Mouse (Mus musculus): ENCODE results near the gene Notum. TPM values are rescaled to one million over a fixed set of nuclear protein-coding genes. Genes with fewer than 3 reads are reported as not detected.

The Notum gene
- 14.0 and 14.2 TPM in 2 replicates for polyA plus RNA-seq (2014; fragmentation: Nextera tagmentation; extraction: Ambion mirVana)

DNA sequence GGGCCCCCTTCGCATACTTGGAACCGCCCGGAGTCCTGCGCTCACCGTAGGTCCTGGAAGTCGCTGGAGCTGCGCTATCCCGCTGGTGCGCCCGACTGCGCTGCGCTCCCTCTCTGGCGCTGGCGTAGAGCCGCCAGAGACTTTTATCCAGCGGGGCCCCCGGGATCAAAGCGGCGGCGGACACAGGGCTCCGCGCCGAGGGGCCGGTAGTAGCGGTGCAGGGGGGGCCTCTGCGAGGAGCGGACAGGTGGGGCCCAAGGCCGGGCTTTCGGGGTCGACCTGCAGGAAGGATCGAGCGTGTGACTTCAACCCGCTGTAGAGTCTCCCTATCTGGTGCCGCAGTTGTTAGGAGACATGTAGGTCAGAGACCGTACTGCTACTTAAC, at the start of gene Notum:
Gene Notum (minus strand): TSS at position 100 of the 385 bp plus-strand sequence.
- no peaks in the 10 kb centered on the region for H3K36me3 ChIP-seq (ENCODE audit: control insufficient read depth, insufficient read depth, low read length)
- peak within 1 kb of the TSS; percentile 41 for H3K4me3 ChIP-seq (ENCODE audit: low read depth, low read length)
- H3K4me2 ChIP-seq (replicated peaks; ENCODE audit: low read depth, low read length): peak within 1 kb of the TSS; percentile 51
- whole genome bisulfite sequencing: 1% methylated on average over 35 of the region's 35 CpGs
- ATAC-seq (ENCODE audit: insufficient number of reproducible peaks, insufficient read depth, low FRiP score, low read depth): no peak
- no peaks in the 10 kb centered on the region for H3K9me3 ChIP-seq (ENCODE audit: control insufficient read depth, low read depth, low read length)
- H3K27me3 ChIP-seq (ENCODE audit: control insufficient read depth, insufficient read depth, low read length): peaks cover 44% of the 10 kb centered on the region
- 0 out of 2 replicates have a peak, but pooled peaks cover 6% of the 10 kb centered on the region for H3K4me1 ChIP-seq (ENCODE audit: control insufficient read depth, insufficient read depth, low read length)
- H3K27ac ChIP-seq (ENCODE audit: low read length): no peak within 1 kb of the TSS
- peak within 1 kb of the TSS; percentile 33; the same call in 1 of the 2 replicates for H3K9ac ChIP-seq (replicated peaks; ENCODE audit: low read depth, low read length)

DNA sequence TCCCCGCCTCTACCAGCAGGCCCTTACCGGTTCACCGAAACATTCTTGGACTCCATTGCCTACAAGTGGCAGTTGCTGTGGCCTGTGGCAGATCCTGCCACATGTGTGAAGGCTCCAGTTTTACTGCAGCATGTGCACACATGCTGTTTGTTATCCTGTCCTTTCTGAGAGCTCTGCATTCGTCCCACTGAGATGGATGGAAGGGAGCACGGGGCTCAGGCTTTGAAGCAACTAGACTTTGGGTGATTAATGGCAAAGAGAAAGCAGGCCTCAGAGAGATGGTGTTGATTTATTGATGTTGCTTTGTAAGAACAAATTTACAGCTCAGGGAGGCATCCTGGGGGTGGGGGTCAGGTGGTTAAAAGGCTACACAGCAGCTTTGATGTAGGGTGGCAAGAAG, 49.7 kb upstream of the Notum start:
- ATAC-seq (ENCODE audit: insufficient number of reproducible peaks, insufficient read depth, low FRiP score, low read depth): no peak
- H3K9me3 ChIP-seq (ENCODE audit: control insufficient read depth, low read depth, low read length): no peaks in the 10 kb centered on the region
- no peak overlapping the region for H3K27ac ChIP-seq (ENCODE audit: low read length)
- peaks cover 36% of the 10 kb centered on the region for H3K4me1 ChIP-seq (ENCODE audit: control insufficient read depth, insufficient read depth, low read length)
- 44% methylated on average over 5 of the region's 5 CpGs for WGBS
- H3K27me3 ChIP-seq (ENCODE audit: control insufficient read depth, insufficient read depth, low read length): no peaks in the 10 kb centered on the region
- no peak overlapping the region for H3K4me2 ChIP-seq (replicated peaks; ENCODE audit: low read depth, low read length)
- no peak overlapping the region for H3K9ac ChIP-seq (replicated peaks; ENCODE audit: low read depth, low read length)
- no peak overlapping the region for H3K4me3 ChIP-seq (ENCODE audit: low read depth, low read length)
- peaks cover 5% of the 10 kb centered on the region for H3K36me3 ChIP-seq (ENCODE audit: control insufficient read depth, insufficient read depth, low read length)

DNA sequence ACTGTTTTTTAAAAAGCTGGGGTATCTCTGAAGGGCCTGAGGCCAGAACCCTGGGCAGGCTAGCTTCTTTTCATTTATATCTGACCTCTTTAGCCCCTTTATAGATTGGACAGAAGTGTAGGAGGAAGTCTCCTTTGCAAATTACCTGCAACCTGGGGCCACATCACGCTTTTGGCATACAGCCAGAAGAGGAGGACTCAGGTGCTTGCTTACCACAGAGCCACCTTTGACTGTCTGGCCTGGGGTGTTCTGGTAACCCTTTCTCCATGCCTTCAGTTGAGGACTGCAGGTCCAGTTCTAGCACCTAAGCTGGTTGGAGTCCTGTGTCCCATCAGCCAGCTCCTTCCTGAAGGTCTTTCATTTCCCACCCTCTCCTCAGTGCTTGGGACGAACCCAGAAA, 48.6 kb upstream of the Notum start:
- H3K4me3 ChIP-seq (ENCODE audit: low read depth, low read length): no peak overlapping the region
- WGBS: 79% methylated on average over 2 of the region's 2 CpGs
- no peaks in the 10 kb centered on the region for H3K9me3 ChIP-seq (ENCODE audit: control insufficient read depth, low read depth, low read length)
- ATAC-seq (ENCODE audit: insufficient number of reproducible peaks, insufficient read depth, low FRiP score, low read depth): no peak
- no peaks in the 10 kb centered on the region for H3K27me3 ChIP-seq (ENCODE audit: control insufficient read depth, insufficient read depth, low read length)
- H3K36me3 ChIP-seq (ENCODE audit: control insufficient read depth, insufficient read depth, low read length): peaks cover 5% of the 10 kb centered on the region
- H3K4me1 ChIP-seq (ENCODE audit: control insufficient read depth, insufficient read depth, low read length): peaks cover 40% of the 10 kb centered on the region
- 0 out of 2 replicates have a peak overlapping the region, but pooled peaks have one; percentile 3 for H3K9ac ChIP-seq (replicated peaks; ENCODE audit: low read depth, low read length)
- no peak overlapping the region for H3K4me2 ChIP-seq (replicated peaks; ENCODE audit: low read depth, low read length)
- peak overlapping the region; percentile 44; the same call in 1 of the 2 replicates for H3K27ac ChIP-seq (ENCODE audit: low read length)

DNA sequence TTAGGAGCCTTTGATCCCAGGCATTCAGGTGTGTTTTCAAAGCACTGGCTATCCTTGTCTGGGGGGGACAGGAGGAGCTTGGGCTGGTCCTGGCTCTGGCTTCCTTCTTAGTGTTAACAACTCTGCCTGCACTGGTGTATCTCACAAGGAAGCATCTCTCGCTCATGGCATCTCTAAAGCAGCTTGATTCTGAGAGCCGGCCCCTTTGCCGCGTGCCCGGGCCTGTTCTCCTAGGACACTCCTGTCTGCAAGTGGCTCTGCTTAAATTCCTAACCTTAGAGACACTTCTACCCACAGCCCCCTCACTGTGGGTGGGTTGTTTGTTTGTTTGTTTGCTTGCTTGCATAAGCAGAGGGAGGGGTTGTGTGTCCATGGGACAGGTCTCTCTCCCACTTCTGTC, 47.0 kb upstream of the Notum start:
- WGBS: 29% methylated on average over 5 of the region's 5 CpGs
- no peaks in the 10 kb centered on the region for H3K9me3 ChIP-seq (ENCODE audit: control insufficient read depth, low read depth, low read length)
- no peak overlapping the region for H3K9ac ChIP-seq (replicated peaks; ENCODE audit: low read depth, low read length)
- H3K27ac ChIP-seq (ENCODE audit: low read length): peak overlapping the region; percentile 61
- ATAC-seq (ENCODE audit: insufficient number of reproducible peaks, insufficient read depth, low FRiP score, low read depth): no peak
- H3K4me2 ChIP-seq (replicated peaks; ENCODE audit: low read depth, low read length): 0 out of 2 replicates have a peak overlapping the region, but pooled peaks have one; percentile 5
- H3K4me3 ChIP-seq (ENCODE audit: low read depth, low read length): no peak overlapping the region
- H3K27me3 ChIP-seq (ENCODE audit: control insufficient read depth, insufficient read depth, low read length): no peaks in the 10 kb centered on the region
- peaks cover 47% of the 10 kb centered on the region for H3K4me1 ChIP-seq (ENCODE audit: control insufficient read depth, insufficient read depth, low read length)
- peaks cover 8% of the 10 kb centered on the region for H3K36me3 ChIP-seq (ENCODE audit: control insufficient read depth, insufficient read depth, low read length)

DNA sequence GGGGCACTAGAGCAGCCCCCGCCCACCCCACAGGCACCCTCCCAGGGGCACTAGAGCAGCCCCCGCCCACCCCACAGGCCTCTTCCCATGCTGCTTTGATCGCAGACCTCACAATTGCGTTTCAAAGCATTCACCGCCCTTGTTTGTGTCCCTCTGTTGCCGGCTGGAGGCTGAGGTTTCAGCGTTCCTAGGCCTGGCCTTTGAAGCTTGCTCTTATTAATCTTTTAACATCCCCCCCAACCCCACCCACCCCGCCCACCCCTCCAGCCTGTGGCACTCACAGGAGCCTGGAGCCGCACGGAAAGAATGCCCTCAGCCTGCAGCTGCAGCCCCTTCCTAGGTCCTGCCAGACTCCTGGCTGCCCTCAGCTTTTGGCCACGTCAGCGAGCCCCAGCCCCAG, 46.2 kb upstream of the Notum start:
- WGBS: 22% methylated on average over 12 of the region's 12 CpGs

DNA sequence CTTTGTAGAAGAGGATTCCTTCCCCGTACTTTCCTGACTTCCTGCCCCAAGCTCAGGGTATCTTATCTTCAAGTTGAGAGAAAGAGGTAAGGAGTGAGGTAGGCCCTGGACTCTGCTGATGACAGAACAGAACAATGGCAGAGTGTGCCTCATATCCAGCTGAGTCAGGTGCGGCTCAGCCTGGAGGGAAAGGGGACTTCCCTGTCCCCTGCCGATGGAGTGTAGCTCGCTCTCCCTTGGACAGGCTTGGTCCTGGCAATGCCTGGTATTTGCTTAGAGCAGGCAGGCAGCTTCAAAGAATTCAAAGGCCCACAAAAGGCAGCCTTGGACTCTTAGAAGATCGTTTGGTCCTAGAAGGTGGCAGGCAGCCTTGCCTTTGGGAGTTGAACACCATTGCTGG, 45.1 kb upstream of the Notum start:
- ATAC-seq (ENCODE audit: insufficient number of reproducible peaks, insufficient read depth, low FRiP score, low read depth): no peak
- Histone ChIP-seq H3K9me3 (ENCODE audit: control insufficient read depth, low read depth, low read length) (no peaks in the 10 kb centered on the region), H3K4me1 (ENCODE audit: control insufficient read depth, insufficient read depth, low read length) (peaks cover 47% of the 10 kb centered on the region), H3K36me3 (ENCODE audit: control insufficient read depth, insufficient read depth, low read length) (peaks cover 15% of the 10 kb centered on the region), H3K27ac (ENCODE audit: low read length) (peak overlapping the region; percentile 69; the same call in 1 of the 2 replicates), H3K4me2 (replicated peaks; ENCODE audit: low read depth, low read length) (no peak overlapping the region), H3K4me3 (ENCODE audit: low read depth, low read length) (no peak overlapping the region), H3K9ac (replicated peaks; ENCODE audit: low read depth, low read length) (no peak overlapping the region), H3K27me3 (ENCODE audit: control insufficient read depth, insufficient read depth, low read length) (no peaks in the 10 kb centered on the region)
- 66% methylated on average over 5 of the region's 5 CpGs for WGBS

More for the DNA sequence above, 46.2 kb upstream of the Notum start:
- H3K4me3 ChIP-seq (ENCODE audit: low read depth, low read length): no peak overlapping the region
- H3K4me2 ChIP-seq (replicated peaks; ENCODE audit: low read depth, low read length): no peak overlapping the region
- no peaks in the 10 kb centered on the region for H3K27me3 ChIP-seq (ENCODE audit: control insufficient read depth, insufficient read depth, low read length)
- no peak overlapping the region for H3K9ac ChIP-seq (replicated peaks; ENCODE audit: low read depth, low read length)
- no peak; the same call in 1 of the 2 replicates for ATAC-seq (ENCODE audit: insufficient number of reproducible peaks, insufficient read depth, low FRiP score, low read depth)
- H3K27ac ChIP-seq (ENCODE audit: low read length): peak overlapping the region; percentile 69; the same call in 1 of the 2 replicates
- H3K4me1 ChIP-seq (ENCODE audit: control insufficient read depth, insufficient read depth, low read length): peaks cover 47% of the 10 kb centered on the region
- no peaks in the 10 kb centered on the region for H3K9me3 ChIP-seq (ENCODE audit: control insufficient read depth, low read depth, low read length)
- peaks cover 8% of the 10 kb centered on the region for H3K36me3 ChIP-seq (ENCODE audit: control insufficient read depth, insufficient read depth, low read length)

DNA sequence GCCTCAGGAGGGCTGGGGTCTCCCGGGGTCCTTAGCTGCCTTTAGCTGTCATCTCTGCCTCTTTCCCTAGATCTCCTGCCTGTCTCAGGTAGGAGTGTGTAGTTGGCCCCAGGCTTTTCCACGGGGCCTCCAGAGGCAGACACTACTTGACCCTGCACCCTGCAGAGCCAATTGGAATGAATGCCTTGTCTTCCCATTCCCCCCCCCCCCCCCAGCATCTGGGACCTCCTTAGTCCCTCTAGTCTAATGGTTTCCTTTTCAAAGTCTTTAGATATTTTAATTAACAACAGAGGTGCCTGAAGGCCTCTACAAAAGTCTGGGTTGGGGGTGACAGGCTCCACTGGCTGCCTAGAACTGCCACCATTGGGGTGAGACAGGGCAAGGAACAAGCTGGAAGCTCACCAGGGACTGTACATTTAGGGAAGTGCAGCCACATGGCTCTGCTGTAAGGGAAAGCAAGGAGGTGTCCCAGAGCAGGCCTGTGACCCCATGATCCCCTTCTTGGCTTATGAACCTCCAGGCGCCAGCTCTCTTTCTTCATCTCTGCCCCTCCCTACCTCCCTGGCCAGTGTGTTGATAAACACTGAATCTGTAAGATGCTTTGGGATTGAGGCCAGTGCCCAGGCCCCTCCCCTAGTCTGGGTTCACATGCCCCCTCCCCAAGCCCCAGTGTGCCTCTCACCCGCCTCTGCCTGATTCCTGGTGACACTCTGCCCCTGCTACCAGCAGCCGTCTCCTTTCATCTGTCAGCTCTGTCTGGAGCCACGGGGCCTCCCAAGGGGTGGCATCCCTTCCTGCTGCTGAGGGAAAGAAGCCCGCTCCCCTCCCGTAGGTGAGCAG, 43.7 kb upstream of the Notum start:
- no peak for ATAC-seq (ENCODE audit: insufficient number of reproducible peaks, insufficient read depth, low FRiP score, low read depth)
- Histone ChIP-seq H3K27ac (ENCODE audit: low read length) (0 out of 2 replicates have a peak overlapping the region, but pooled peaks have one; percentile 69), H3K4me3 (ENCODE audit: low read depth, low read length) (no peak overlapping the region), H3K36me3 (ENCODE audit: control insufficient read depth, insufficient read depth, low read length) (peaks cover 14% of the 10 kb centered on the region), H3K4me1 (ENCODE audit: control insufficient read depth, insufficient read depth, low read length) (peaks cover 46% of the 10 kb centered on the region), H3K9ac (replicated peaks; ENCODE audit: low read depth, low read length) (no peak overlapping the region), H3K9me3 (ENCODE audit: control insufficient read depth, low read depth, low read length) (no peaks in the 10 kb centered on the region), H3K4me2 (replicated peaks; ENCODE audit: low read depth, low read length) (no peak overlapping the region), H3K27me3 (ENCODE audit: control insufficient read depth, insufficient read depth, low read length) (no peaks in the 10 kb centered on the region)
- 22% methylated on average over 8 of the region's 8 CpGs for WGBS

DNA sequence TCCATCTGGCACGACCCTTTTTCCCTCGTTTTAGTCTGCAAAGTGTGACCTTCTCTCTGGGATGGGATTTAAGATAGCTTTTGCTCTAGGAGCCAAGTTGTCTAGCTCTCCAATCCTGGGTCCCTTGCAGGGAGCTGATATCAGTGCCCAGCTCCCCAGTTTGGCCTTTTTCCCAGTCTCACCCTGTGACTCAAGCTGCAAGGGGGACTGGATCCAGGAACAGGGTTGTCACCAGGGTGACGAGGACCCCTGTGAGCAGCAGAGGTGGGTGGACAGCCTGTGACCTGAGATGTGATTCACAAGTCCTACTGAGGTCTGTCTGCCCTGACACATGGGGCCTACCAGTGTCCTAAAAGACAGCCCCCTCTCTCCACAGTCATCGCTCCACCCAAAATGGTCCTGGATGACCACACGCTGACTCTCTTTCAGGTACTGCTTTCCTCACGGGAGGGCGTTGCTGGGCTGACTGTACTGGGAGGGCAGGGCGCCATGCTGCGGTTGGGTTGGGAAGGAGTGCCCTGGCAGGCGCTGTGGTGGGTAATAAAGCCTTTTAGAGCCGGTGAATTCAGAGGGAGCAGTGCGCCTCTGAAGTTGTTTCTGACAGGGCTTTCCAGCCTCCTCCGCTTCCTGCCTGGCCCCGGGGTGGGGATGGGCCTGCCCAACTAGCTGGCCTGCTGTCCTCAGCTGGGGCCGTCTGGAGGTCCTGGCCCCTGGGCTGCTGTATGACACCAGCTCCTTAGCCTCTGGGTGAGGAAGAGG, 42.9 kb upstream of the Notum start:
- no peak for ATAC-seq (ENCODE audit: insufficient number of reproducible peaks, insufficient read depth, low FRiP score, low read depth)
- no peak overlapping the region for H3K27ac ChIP-seq (ENCODE audit: low read length)

More for the DNA sequence above, 42.9 kb upstream of the Notum start:
- Histone ChIP-seq H3K9ac (replicated peaks; ENCODE audit: low read depth, low read length) (no peak overlapping the region), H3K9me3 (ENCODE audit: control insufficient read depth, low read depth, low read length) (no peaks in the 10 kb centered on the region), H3K4me3 (ENCODE audit: low read depth, low read length) (no peak overlapping the region), H3K27me3 (ENCODE audit: control insufficient read depth, insufficient read depth, low read length) (no peaks in the 10 kb centered on the region), H3K4me1 (ENCODE audit: control insufficient read depth, insufficient read depth, low read length) (peaks cover 41% of the 10 kb centered on the region), H3K36me3 (ENCODE audit: control insufficient read depth, insufficient read depth, low read length) (peaks cover 15% of the 10 kb centered on the region), H3K4me2 (replicated peaks; ENCODE audit: low read depth, low read length) (no peak overlapping the region)
- WGBS: 46% methylated on average over 15 of the region's 15 CpGs
